Mouse (Mus musculus) spleen, adult 2 months (tissue): ENCODE results near the gene Scarb2.

Source experiments
- CTCF ChIP-seq: fragments of 200-500 bp; IDR thresholded peaks from 2 replicates; pipeline ENCODE4 v1.5.1; 2011; ENCODE audit warnings: mild to moderate bottlenecking, inconsistent platforms; ENCODE audit not compliant: insufficient read depth, insufficient read length, insufficient replicate concordance; ENCODE audit errors: extremely low read depth
- POLR2A ChIP-seq: fragments of 200-500 bp; IDR thresholded peaks from 2 replicates; pipeline ENCODE4 v1.6.1; 2011; ENCODE audit warnings: low read depth, low read length, inconsistent platforms

DNA sequence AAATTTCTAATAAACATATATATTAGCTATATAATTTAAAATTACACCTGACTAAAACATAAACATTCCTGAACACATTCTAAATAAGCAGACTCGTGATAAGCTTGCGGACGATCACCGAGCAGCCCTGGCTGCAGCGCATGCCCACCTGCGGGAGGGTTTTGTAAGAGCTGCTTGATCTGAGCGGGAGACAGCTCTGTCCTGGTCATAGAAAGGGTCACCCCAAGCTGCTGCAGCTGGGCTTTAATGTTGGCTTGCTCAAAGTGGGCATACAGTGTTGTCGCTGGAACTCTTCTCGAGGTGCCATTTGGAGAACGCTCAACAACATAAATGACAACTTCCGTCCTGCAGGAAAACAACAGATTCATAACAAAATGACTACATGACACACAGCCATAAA, 82.5 kb downstream of the Scarb2 start:
- TF ChIP-seq CTCF = no peak
- TF ChIP-seq POLR2A = no peak
